Mouse (Mus musculus): ENCODE data around the gene Ttc7b. TPM values are rescaled to one million over a fixed set of nuclear protein-coding genes. Genes with fewer than 3 reads are reported as not detected.

The Ttc7b gene
- polyA plus RNA-seq, 2 experiments, result 1.3 to 3.5 TPM

DNA sequence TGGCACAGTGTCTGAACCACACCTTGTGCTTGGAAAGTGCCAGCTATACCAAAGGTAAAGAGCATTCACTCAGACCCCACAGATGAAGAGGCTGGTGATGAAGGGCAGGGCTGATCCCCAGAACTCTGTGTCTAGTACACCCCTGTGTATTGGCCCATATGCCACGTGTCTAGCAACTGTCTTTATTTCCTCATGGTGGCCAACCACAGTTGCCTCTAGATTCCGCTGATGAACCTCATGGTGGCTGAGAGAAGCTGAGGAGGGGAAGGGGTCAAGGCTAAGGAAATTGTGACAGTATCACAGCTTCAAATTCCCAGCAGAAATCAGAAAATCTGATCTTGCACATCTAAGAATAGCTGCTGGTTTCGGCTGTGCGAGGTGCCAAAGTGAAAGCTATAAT is 191.6 kb downstream of the Ttc7b start:
- 67% methylated on average over 4 of the region's 4 CpGs for WGBS (ENCODE audit: insufficient replicate concordance)
- Histone ChIP-seq H3K4me3 (ENCODE audit: insufficient read depth in 1 of 2, low read depth in 2 of 2, low read length in 2 of 2) (no peak overlapping the region), H3K4me1 (replicated peaks; ENCODE audit: control insufficient read depth in 2 of 2, insufficient read depth in 2 of 2, low read length in 1 of 2) (no peaks in the 10 kb centered on the region), H3K36me3 (replicated peaks; ENCODE audit: control insufficient read depth, insufficient read depth, low read depth) (no peaks in the 10 kb centered on the region), H3K27ac (no peak overlapping the region), H3K9me3 (ENCODE audit: control insufficient read depth, low read length) (no peaks in the 10 kb centered on the region), H3K27me3 (ENCODE audit: control insufficient read depth, insufficient read depth, low read length) (no peaks in the 10 kb centered on the region), H3K4me2 (ENCODE audit: low read depth) (no peak overlapping the region), H3K9ac (replicated peaks) (no peak overlapping the region)
- TF ChIP-seq EP300 (IDR thresholded peaks at IDR 0.05; ENCODE audit: low read depth) (no peak), CTCF (IDR thresholded peaks at IDR 0.05; ENCODE audit: low read depth) (no peak)
- DNase-seq (ENCODE audit: low read depth in 3 of 3, low spot score in 3 of 3) (no peak), ATAC-seq (ENCODE audit: insufficient read depth) (no peak)

DNA sequence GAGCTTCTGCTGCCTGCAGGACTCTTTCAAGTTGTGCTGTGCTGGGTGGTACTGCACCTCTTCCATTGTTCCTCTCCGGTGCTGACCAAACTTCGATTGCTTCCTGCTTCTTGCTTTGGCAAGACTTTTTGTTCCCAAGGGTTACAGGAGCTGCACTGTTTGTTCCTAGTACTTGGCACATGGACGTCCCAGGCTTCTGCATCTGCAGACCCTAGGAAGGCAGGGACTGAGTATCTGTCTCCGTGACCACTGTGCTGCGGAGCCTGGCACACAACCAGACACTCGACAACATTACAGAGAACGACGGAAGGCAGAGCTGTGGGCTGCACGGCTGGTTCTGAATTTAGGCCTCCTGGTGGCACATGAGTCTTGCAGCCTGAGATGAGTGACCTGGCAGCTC is 192.1 kb downstream of the Ttc7b start:
- no peak for TF ChIP-seq EP300 (IDR thresholded peaks at IDR 0.05; ENCODE audit: low read depth)
- TF ChIP-seq CTCF (IDR thresholded peaks at IDR 0.05; ENCODE audit: low read depth), result no peak
- 76% methylated on average over 9 of the region's 9 CpGs for WGBS (ENCODE audit: insufficient replicate concordance)
- Histone ChIP-seq H3K36me3 (replicated peaks; ENCODE audit: control insufficient read depth, insufficient read depth, low read depth) (no peaks in the 10 kb centered on the region), H3K9me3 (ENCODE audit: control insufficient read depth, low read length) (no peaks in the 10 kb centered on the region), H3K4me1 (replicated peaks; ENCODE audit: control insufficient read depth in 2 of 2, insufficient read depth in 2 of 2, low read length in 1 of 2) (no peaks in the 10 kb centered on the region), H3K27ac (no peak overlapping the region), H3K27me3 (ENCODE audit: control insufficient read depth, insufficient read depth, low read length) (no peaks in the 10 kb centered on the region), H3K4me2 (ENCODE audit: low read depth) (no peak overlapping the region), H3K9ac (replicated peaks) (no peak overlapping the region), H3K4me3 (ENCODE audit: insufficient read depth in 1 of 2, low read depth in 2 of 2, low read length in 2 of 2) (no peak overlapping the region)
- DNase-seq (ENCODE audit: low read depth in 3 of 3, low spot score in 3 of 3) (no peak), ATAC-seq (ENCODE audit: insufficient read depth) (no peak)

DNA sequence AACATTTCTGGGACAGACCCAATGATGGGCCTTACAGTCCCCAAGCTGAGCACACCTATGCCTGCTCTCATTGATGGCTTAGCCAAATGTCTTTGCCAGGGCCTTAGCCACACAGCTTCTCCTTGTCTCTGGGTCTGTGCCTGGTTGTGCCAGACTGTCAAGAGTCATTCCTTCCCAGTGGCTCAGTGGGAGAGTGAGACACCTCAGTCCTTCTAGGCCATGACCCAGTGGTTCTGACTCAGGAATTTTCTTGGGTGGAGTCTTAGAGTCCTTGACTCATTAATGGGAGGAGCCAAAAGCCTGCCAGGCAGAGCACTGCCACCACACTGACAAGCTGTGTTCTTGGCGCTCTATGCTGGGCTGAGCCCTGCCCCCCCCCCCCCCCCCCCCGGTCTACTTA is 193.9 kb downstream of the Ttc7b start:
- 65% methylated on average over 2 of the region's 2 CpGs for WGBS (ENCODE audit: insufficient replicate concordance)
- Histone ChIP-seq H3K4me3 (ENCODE audit: insufficient read depth in 1 of 2, low read depth in 2 of 2, low read length in 2 of 2) (no peak overlapping the region), H3K27me3 (ENCODE audit: control insufficient read depth, insufficient read depth, low read length) (no peaks in the 10 kb centered on the region), H3K4me2 (ENCODE audit: low read depth) (no peak overlapping the region), H3K4me1 (replicated peaks; ENCODE audit: control insufficient read depth in 2 of 2, insufficient read depth in 2 of 2, low read length in 1 of 2) (no peaks in the 10 kb centered on the region), H3K9me3 (ENCODE audit: control insufficient read depth, low read length) (no peaks in the 10 kb centered on the region), H3K36me3 (replicated peaks; ENCODE audit: control insufficient read depth, insufficient read depth, low read depth) (no peaks in the 10 kb centered on the region), H3K27ac (no peak overlapping the region), H3K9ac (replicated peaks) (no peak overlapping the region)
- DNase-seq (ENCODE audit: low read depth in 3 of 3, low spot score in 3 of 3) (no peak), ATAC-seq (ENCODE audit: insufficient read depth) (no peak)
- TF ChIP-seq EP300 (IDR thresholded peaks at IDR 0.05; ENCODE audit: low read depth) (no peak), CTCF (IDR thresholded peaks at IDR 0.05; ENCODE audit: low read depth) (no peak)

DNA sequence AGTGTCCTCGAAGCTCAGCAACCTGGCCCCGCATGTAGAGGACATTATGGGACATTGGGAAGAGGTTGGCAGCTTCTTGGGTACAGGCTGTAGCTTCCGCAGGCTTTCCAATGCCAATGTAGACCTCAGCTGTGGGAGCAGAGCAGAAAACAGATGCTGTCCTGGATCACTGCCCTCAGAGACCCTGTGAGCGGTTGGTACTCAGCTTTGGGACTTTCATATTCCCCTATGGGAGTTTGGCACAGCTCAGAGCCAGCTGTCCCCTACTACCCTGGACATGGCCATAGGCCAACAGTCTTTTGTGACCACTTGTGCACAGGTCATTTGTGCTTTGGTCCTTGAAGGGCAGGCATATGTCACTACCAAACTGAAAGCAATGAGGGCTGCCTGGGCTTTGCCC is 195.0 kb downstream of the Ttc7b start:
- WGBS (ENCODE audit: insufficient replicate concordance), result 80% methylated on average over 4 of the region's 4 CpGs
- no peak overlapping the region for H3K4me3 ChIP-seq (ENCODE audit: insufficient read depth in 1 of 2, low read depth in 2 of 2, low read length in 2 of 2)
- ATAC-seq (ENCODE audit: insufficient read depth), result no peak
- TF ChIP-seq CTCF (IDR thresholded peaks at IDR 0.05; ENCODE audit: low read depth) (no peak), EP300 (IDR thresholded peaks at IDR 0.05; ENCODE audit: low read depth) (no peak)
- no peak overlapping the region for H3K9ac ChIP-seq (replicated peaks)
- no peak overlapping the region for H3K27ac ChIP-seq
- H3K4me1 ChIP-seq (replicated peaks; ENCODE audit: control insufficient read depth in 2 of 2, insufficient read depth in 2 of 2, low read length in 1 of 2), result no peaks in the 10 kb centered on the region
- no peaks in the 10 kb centered on the region for H3K27me3 ChIP-seq (ENCODE audit: control insufficient read depth, insufficient read depth, low read length)
- no peak overlapping the region for H3K4me2 ChIP-seq (ENCODE audit: low read depth)
- DNase-seq (ENCODE audit: low read depth in 3 of 3, low spot score in 3 of 3), result no peak
- H3K36me3 ChIP-seq (replicated peaks; ENCODE audit: control insufficient read depth, insufficient read depth, low read depth), result no peaks in the 10 kb centered on the region
- H3K9me3 ChIP-seq (ENCODE audit: control insufficient read depth, low read length), result no peaks in the 10 kb centered on the region

DNA sequence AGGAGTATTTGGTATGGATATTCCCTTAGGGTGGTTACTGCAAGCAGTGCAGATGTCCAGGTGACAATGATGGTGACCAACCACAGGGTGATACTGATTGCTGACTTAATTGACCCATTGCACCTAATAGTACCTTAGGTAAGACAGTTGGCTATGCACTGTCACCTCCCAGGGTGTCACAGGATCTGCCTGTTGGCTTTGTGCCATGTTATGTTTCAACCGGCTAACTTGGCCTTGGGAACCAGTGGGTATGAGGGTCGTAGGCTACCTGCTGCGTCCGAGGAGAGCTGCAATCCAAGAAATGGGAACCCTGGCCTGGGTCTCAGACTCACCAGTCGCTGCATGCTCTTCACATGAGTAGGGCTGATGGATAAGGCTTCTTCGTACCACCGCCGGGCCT is 195.4 kb downstream of the Ttc7b start:
- no peak for TF ChIP-seq EP300 (IDR thresholded peaks at IDR 0.05; ENCODE audit: low read depth)
- TF ChIP-seq CTCF (IDR thresholded peaks at IDR 0.05; ENCODE audit: low read depth), result no peak
- no peak overlapping the region for H3K27ac ChIP-seq
- no peak overlapping the region for H3K4me3 ChIP-seq (ENCODE audit: insufficient read depth in 1 of 2, low read depth in 2 of 2, low read length in 2 of 2)
- H3K9ac ChIP-seq (replicated peaks), result no peak overlapping the region
- DNase-seq (ENCODE audit: low read depth in 3 of 3, low spot score in 3 of 3) (no peak), ATAC-seq (ENCODE audit: insufficient read depth) (no peak)
- no peaks in the 10 kb centered on the region for H3K4me1 ChIP-seq (replicated peaks; ENCODE audit: control insufficient read depth in 2 of 2, insufficient read depth in 2 of 2, low read length in 1 of 2)
- no peak overlapping the region for H3K4me2 ChIP-seq (ENCODE audit: low read depth)
- 87% methylated on average over 8 of the region's 8 CpGs for WGBS (ENCODE audit: insufficient replicate concordance)
- H3K9me3 ChIP-seq (ENCODE audit: control insufficient read depth, low read length), result no peaks in the 10 kb centered on the region
- H3K27me3 ChIP-seq (ENCODE audit: control insufficient read depth, insufficient read depth, low read length), result no peaks in the 10 kb centered on the region
- no peaks in the 10 kb centered on the region for H3K36me3 ChIP-seq (replicated peaks; ENCODE audit: control insufficient read depth, insufficient read depth, low read depth)

Measured in liver, embryonic 14.5 days (tissue).